Mouse (Mus musculus) liver, embryonic 13.5 days (tissue): Measurements from ENCODE around the gene Gm10226. TPM values are rescaled to one million over a fixed set of nuclear protein-coding genes. Genes with fewer than 3 reads are reported as not detected.
"Not testable (repeated sequence)": the region's sequence is repeated elsewhere in the genome, so short reads cannot be mapped to it uniquely, and the experiment has no call there.

Experiments
- ATAC-seq: fragments of 200-750 bp; cut with Nextera tagmentation; 2 replicates; pipeline ENCODE4 v1.8.0; 2017; ENCODE audit warnings: low read depth, mild to moderate bottlenecking, moderate number of reproducible peaks, moderate library complexity
- DNase-seq: peaks from one replicate; pipeline ENCODE4 v3.0.0; 2022
- H3K27ac ChIP-seq: fragments of 300-500 bp; sonication (generic); 2 replicates; pipeline ENCODE4 v1.5.1; 2015; ENCODE audit warnings: moderate library complexity, mild to moderate bottlenecking, inconsistent platforms
- H3K27me3 ChIP-seq: fragments of 300-500 bp; sonication (generic); 2 replicates; pipeline ENCODE4 v1.6.1; 2015; ENCODE audit warnings: mild to moderate bottlenecking, inconsistent platforms
- H3K36me3 ChIP-seq: fragments of 300-500 bp; sonication (generic); 2 replicates; pipeline ENCODE4 v1.6.1; 2015; ENCODE audit warnings: mild to moderate bottlenecking, inconsistent platforms
- H3K4me1 ChIP-seq: fragments of 300-500 bp; sonication (generic); replicated peaks from 2 replicates; pipeline ENCODE4 v1.6.1; 2015; ENCODE audit warnings: inconsistent platforms
- H3K4me2 ChIP-seq: fragments of 300-500 bp; sonication (generic); 2 replicates; pipeline ENCODE4 v1.6.1; 2015; ENCODE audit warnings: inconsistent platforms, mild to moderate bottlenecking, moderate library complexity
- H3K4me3 ChIP-seq: fragments of 300-500 bp; sonication (generic); replicated peaks from 2 replicates; pipeline ENCODE4 v1.5.1; 2015; ENCODE audit warnings: mild to moderate bottlenecking, inconsistent platforms
- H3K9ac ChIP-seq: fragments of 300-500 bp; sonication (generic); 2 replicates; pipeline ENCODE4 v1.6.1; 2015; ENCODE audit warnings: mild to moderate bottlenecking, inconsistent platforms
- H3K9me3 ChIP-seq: fragments of 300-500 bp; sonication (generic); replicated peaks from 2 replicates; pipeline ENCODE4 v1.6.1; 2016; ENCODE audit warnings: inconsistent platforms
- WGBS: fragments of 180-500 bp; shearing (Covaris S2); methylation state at CpG from one replicate; pipeline ENCODE4 v1.1.7; 2015; ENCODE audit not compliant: insufficient replicate concordance; 5-methylcytosine and 5-hydroxymethylcytosine counted together
- polyA plus RNA-seq: library from polyadenylated mRNA; unstranded; fragments of >200 nt; fragmentation: Nextera tagmentation; extraction: Ambion mirVana; gene quantifications from 2 replicates; pipeline ENCODE4 v1.2.1, GENCODE M21; 2015

Gm10226 gene
- polyA plus RNA-seq, 1 experiment from 2014 or later, result 4.9 TPM

DNA sequence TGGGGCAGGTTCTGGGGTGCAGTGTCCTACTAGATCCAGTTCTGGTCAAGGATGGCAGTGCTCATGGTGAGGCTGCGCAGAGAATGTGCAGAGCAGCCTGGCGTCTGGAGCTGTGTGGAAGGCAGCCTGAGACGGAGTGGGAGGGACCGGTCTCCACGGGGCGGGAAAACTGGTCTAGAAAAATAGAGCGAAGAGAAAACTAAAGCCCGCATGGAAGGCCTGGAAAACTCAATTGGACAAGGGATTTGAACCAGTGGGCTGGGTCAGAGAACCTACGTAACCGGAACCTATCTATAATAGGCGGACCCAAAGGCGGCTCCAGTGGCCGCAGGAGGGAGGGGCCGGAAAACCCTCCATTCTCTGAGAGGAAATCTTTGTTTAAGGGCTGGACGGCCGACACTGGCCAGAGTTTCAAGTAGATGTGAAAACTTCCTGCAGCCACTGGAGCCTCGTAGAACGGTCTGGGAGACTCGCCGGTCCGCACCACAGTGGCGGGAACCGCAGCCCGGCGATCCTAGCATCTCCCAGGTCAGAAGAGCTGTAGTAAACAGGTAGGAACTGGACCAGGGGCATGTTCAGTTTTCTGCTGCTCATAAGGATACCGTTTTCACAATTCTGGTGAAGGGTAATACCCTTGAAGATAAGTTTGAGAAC lies 15.8 kb downstream of the Gm10226 start, which contains the start of gene Zfp760:
Gene Zfp760, plus strand, starts transcription at position 399 of the 654 bp plus-strand sequence.
- Histone ChIP-seq H3K4me3 (peak within 1 kb of the TSS; percentile 82), H3K27me3 (no peaks in the 10 kb centered on the region), H3K27ac (peak within 1 kb of the TSS; percentile 91), H3K9ac (peak within 1 kb of the TSS; percentile 87), H3K9me3 (no peaks in the 10 kb centered on the region), H3K36me3 (peaks cover 16% of the 10 kb centered on the region), H3K4me1 (peaks cover 40% of the 10 kb centered on the region), H3K4me2 (peak within 1 kb of the TSS; percentile 72)
- 3% methylated on average over 26 of the region's 26 CpGs for WGBS
- DNase-seq (peak; percentile 79), ATAC-seq (peak; percentile 79)

DNA sequence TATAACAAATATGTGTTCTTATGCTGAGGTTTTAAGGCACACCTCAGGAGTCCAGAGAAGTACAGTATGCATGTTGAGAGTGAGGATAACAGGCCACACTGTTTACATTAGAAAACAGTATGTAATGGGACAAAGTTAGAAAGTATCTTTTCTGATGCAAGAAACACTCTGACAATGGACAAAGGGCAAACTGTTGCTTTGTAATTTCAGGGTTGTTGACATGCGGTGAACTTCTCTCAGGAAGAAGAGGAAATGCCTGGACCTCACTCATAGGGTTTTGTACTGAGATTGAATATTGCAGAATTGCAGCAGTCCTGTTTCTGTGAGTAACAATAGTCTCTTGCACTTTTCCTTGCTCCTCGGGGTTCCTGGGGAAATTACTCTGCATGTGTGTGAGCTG lies 16.7 kb downstream of the Gm10226 start:
- no peaks in the 10 kb centered on the region for H3K9me3 ChIP-seq
- ATAC-seq, result no peak
- peak overlapping the region; percentile 82 for H3K4me3 ChIP-seq
- H3K27ac ChIP-seq, result peak overlapping the region; percentile 37; the same call in 1 of the 2 replicates
- DNase-seq, result no peak
- peak overlapping the region; percentile 72 for H3K4me2 ChIP-seq
- 35% methylated on average over 2 of the region's 2 CpGs for WGBS
- H3K9ac ChIP-seq, result peak overlapping the region; percentile 87
- peaks cover 17% of the 10 kb centered on the region for H3K36me3 ChIP-seq
- H3K27me3 ChIP-seq, result no peaks in the 10 kb centered on the region
- H3K4me1 ChIP-seq, result peaks cover 31% of the 10 kb centered on the region

DNA sequence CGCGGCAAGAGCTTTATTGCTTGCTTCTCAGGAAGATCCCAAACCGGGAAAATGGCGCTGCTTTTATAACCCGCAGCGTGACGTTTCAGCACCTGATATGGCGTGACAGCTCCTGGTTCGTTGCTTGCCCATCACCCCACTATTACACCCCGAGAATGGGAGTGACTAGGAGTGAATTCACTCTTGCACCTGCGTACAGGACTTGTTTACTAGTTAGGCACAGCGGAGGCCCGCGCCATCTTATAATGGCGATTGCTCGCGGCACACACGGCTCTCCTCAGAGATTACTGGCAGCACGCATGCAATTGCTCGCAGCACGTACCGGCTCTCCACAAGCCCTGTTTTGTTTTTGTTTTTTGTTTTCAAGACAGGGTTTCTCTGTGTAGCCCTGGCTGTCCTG lies 38.8 kb downstream of the Gm10226 start, which contains the start of gene Zfp229:
Gene Zfp229, plus strand, starts transcription at position 301 of the 400 bp plus-strand sequence.
- H3K4me1 ChIP-seq, result peaks cover 13% of the 10 kb centered on the region
- not testable (repeated sequence) for H3K9me3 ChIP-seq, H3K4me3 ChIP-seq, ATAC-seq, H3K27me3 ChIP-seq, H3K27ac ChIP-seq, DNase-seq, H3K9ac ChIP-seq, H3K4me2 ChIP-seq, H3K36me3 ChIP-seq
- WGBS, result 87% methylated on average over 12 of the region's 22 CpGs

DNA sequence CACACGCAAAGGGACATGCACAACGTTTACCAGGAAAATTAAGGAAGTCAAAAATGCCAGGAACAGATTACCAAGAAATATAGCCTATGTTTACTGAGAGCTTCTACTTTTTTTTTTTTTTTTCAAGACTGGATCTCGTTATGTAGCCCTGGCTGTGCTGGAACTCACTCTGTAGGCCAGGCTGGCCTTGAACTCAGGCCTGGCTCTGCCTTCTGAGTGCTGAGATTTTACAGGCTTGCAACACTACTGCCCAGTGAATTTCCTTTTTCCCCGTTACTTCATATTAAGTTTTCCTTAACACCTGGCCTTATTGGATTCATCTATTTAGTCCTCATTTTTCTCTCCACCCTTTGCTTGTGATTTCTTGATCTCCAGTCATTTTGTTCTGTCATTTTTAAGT lies 41.4 kb downstream of the Gm10226 start:
- Histone ChIP-seq H3K4me2 (peak overlapping the region; percentile 72), H3K9me3 (no peaks in the 10 kb centered on the region), H3K4me1 (peaks cover 13% of the 10 kb centered on the region), H3K4me3 (peak overlapping the region; percentile 80), H3K36me3 (no peaks in the 10 kb centered on the region), H3K27ac (peak overlapping the region; percentile 80), H3K9ac (peak overlapping the region; percentile 84), H3K27me3 (no peaks in the 10 kb centered on the region)
- 70% methylated on average over 4 of the region's 4 CpGs for WGBS
- ATAC-seq, result no peak
- DNase-seq, result no peak

DNA sequence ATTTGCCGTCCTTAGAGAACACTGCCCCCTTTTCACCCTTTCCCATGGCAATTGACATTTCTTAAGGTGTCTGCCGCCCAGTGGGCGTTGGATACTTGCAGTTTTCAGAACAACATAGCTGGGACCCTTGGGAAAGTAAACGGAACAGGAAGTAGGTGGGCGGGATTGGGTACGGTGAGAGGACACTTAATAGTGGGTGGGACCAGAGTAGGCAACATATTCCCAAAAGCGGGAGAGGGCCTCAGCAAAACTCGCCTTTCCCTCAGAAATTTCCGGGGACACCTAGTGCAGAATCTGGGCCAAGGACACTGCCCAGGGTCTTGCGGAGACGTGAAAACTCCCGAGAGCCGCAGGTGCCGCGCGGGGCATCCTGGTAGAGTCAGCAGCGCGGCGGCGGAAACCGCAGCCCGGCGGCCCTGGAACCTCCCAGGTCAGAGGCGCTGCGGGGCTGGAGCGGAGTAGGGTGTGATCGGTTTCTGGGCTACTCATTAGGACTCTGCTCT lies 41.9 kb downstream of the Gm10226 start:
- no peaks in the 10 kb centered on the region for H3K27me3 ChIP-seq
- H3K9me3 ChIP-seq, result no peaks in the 10 kb centered on the region
- ATAC-seq (peak; percentile 99), DNase-seq (peak; percentile 65)
- H3K4me3 ChIP-seq, result peak overlapping the region; percentile 80
- no peaks in the 10 kb centered on the region for H3K36me3 ChIP-seq
- H3K27ac ChIP-seq, result peak overlapping the region; percentile 80
- WGBS, result under 1% methylated on average over 27 of the region's 27 CpGs
- H3K9ac ChIP-seq, result peak overlapping the region; percentile 84
- peaks cover 13% of the 10 kb centered on the region for H3K4me1 ChIP-seq
- peak overlapping the region; percentile 72 for H3K4me2 ChIP-seq

Other genes with a start within 250 kb of the Gm10226 start
- gene Zfp51, start 241.5 kb upstream of the Gm10226 start, polyA plus RNA-seq, result 6.5 and 7.8 TPM in 2 replicates
- 3.2 and 5.2 TPM in 2 replicates for gene Zfp53, start 202.9 kb upstream of the Gm10226 start, polyA plus RNA-seq
- gene Zfp52, start 156.3 kb upstream of the Gm10226 start, polyA plus RNA-seq, result 0.92 and 1.5 TPM in 2 replicates
- gene Zfp948, start 124.9 kb upstream of the Gm10226 start, polyA plus RNA-seq, result 5.8 and 7.1 TPM in 2 replicates
- 1.1 and 1.3 TPM in 2 replicates for gene Zfp983, start 41.2 kb upstream of the Gm10226 start, polyA plus RNA-seq
- 3.8 and 5.0 TPM in 2 replicates for gene Zfp760, start 15.9 kb downstream of the Gm10226 start, polyA plus RNA-seq
- gene Zfp229, start 38.9 kb downstream of the Gm10226 start, polyA plus RNA-seq, result 2.0 and 2.4 TPM in 2 replicates
- 1.9 and 2.1 TPM in 2 replicates for gene Zfp820, start 153.9 kb downstream of the Gm10226 start, polyA plus RNA-seq
- gene Zfp995, start 218.1 kb downstream of the Gm10226 start, polyA plus RNA-seq, result 1.9 and 2.5 TPM in 2 replicates